Mouse (Mus musculus): ENCODE results near the gene Trove2. TPM values are rescaled to one million over a fixed set of nuclear protein-coding genes. Genes with fewer than 3 reads are reported as not detected.
"Not testable (repeated sequence)": the region's sequence is repeated elsewhere in the genome, so short reads cannot be mapped to it uniquely, and the experiment has no call there.

The Trove2 gene
- polyA plus RNA-seq, 1 experiment from 2014 or later: 34.1 TPM

DNA sequence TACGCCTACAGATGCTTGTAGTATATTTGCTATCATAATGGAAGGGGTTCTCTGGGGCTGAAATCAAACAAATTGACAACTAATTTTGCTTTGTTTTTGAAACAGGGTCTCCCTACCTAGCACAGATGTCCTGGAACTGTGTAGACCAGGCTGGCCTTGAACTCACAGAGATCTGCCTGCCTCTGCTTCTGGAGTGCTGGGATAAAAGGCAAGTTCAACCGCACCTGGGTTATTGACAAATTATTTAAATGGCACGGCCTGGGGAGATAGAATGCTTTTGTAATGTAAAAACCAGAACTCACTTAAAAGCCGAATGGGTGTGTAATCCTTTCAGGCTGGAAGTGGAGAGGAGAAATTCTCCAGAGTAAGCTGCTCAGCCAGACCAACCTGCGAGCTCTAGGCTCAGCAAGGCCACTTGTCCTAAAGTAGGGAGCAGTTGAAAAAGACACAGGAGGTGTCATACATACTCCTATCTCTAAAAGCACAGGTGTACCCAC is 42.9 kb downstream of the Trove2 start:
- H3K27me3 ChIP-seq: no peaks in the 10 kb centered on the region
- H3K9ac ChIP-seq: no peak overlapping the region
- no peaks in the 10 kb centered on the region for H3K36me3 ChIP-seq
- H3K27ac ChIP-seq: no peak overlapping the region
- no peak for ATAC-seq (ENCODE audit: insufficient number of reproducible peaks, insufficient read depth, low FRiP score, low TSS enrichment)
- no peak overlapping the region for H3K4me2 ChIP-seq (replicated peaks)
- no peaks in the 10 kb centered on the region for H3K9me3 ChIP-seq
- H3K4me1 ChIP-seq: no peaks in the 10 kb centered on the region
- WGBS: 83% methylated on average over 5 of the region's 5 CpGs
- H3K4me3 ChIP-seq: no peak overlapping the region

DNA sequence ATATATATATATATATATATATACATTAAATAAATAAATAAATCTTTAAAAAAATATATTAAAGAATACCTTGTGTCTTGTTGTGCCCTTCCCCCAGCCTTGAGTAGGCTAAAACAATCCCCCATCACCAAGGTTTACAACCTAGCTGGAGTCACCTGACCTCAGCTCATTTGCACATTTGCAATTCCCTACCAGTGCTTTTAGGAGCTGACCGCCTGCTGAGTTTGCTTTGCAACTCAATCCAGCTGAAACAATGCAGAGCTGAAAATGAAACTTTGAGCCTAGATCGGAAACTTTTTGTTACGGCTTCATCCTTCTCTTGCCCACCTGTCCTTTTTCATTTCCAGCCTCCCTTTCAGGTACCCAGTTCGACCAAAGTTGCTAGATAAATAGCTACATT is 45.2 kb downstream of the Trove2 start:
- H3K9ac ChIP-seq: no peak overlapping the region
- no peak overlapping the region for H3K4me3 ChIP-seq
- no peak overlapping the region for H3K27ac ChIP-seq
- ATAC-seq (ENCODE audit: insufficient number of reproducible peaks, insufficient read depth, low FRiP score, low TSS enrichment): no peak
- no peaks in the 10 kb centered on the region for H3K36me3 ChIP-seq
- H3K4me2 ChIP-seq (replicated peaks): no peak overlapping the region
- H3K4me1 ChIP-seq: no peaks in the 10 kb centered on the region
- WGBS: 48% methylated on average over 4 of the region's 4 CpGs
- H3K9me3 ChIP-seq: no peaks in the 10 kb centered on the region
- no peaks in the 10 kb centered on the region for H3K27me3 ChIP-seq

DNA sequence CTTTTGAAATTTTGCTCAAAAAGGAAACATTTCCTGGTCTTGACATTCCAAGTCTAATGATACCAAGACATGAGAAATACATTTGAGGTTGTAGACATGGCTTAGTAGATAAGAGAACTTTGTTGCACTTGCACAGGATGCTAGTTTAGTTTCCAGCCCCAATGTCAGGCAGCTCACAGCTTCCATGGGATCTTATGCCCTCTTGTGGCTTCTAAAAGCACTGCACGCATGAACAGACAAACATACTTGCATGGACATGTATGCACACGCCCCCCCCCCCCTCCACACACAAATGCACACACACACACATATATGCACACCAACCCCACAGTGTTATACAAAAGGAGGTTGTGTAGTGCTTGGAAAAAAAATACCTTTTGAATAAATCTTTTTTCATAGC is 46.0 kb downstream of the Trove2 start:
- WGBS: 61% methylated on average over 2 of the region's 2 CpGs
- no peaks in the 10 kb centered on the region for H3K9me3 ChIP-seq

DNA sequence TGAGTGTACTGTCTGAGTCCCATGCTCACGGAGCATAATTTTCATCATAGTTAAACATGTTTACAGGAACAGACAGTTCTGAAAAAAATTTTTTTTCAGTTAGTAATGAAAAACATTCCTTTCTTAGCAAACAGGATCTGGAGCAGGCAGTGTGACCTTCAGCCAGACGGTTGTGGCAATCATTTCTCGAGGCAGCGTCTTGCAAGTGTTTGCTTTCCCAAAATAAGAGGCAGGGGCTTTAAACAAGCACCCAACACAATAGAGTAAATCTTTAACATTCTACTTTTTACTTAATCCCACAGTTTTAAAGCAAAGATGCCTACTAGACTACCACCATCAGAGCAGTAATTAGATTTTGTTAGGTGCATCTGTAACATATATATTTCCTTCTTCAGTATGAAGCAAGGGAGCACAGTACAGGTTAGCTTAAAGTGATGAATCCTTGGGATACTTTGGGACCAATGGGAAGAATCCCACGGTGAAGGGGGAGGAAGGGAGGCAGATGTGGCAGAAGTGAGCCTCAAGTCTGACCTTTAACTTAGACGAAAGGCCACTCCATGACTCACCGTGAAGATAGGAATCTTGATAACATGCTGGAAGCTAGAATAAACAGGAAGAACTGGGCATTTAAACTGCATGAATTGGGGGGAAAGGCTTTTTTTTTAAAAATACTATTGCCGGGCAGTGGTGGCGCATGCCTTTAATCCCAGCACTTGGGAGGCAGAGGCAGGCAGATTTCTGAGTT is 49.0 kb downstream of the Trove2 start:
- no peak overlapping the region for H3K4me3 ChIP-seq
- H3K27me3 ChIP-seq: no peaks in the 10 kb centered on the region
- ATAC-seq (ENCODE audit: insufficient number of reproducible peaks, insufficient read depth, low FRiP score, low TSS enrichment): no peak
- no peak overlapping the region for H3K9ac ChIP-seq
- H3K9me3 ChIP-seq: no peaks in the 10 kb centered on the region
- H3K4me2 ChIP-seq (replicated peaks): no peak overlapping the region
- no peaks in the 10 kb centered on the region for H3K4me1 ChIP-seq
- no peak overlapping the region for H3K27ac ChIP-seq
- no peaks in the 10 kb centered on the region for H3K36me3 ChIP-seq
- 55% methylated on average over 9 of the region's 9 CpGs for WGBS

More for the DNA sequence above, 46.0 kb downstream of the Trove2 start:
- Histone ChIP-seq H3K36me3 (no peaks in the 10 kb centered on the region), H3K27ac (no peak overlapping the region), H3K4me1 (no peaks in the 10 kb centered on the region), H3K4me3 (no peak overlapping the region), H3K9ac (no peak overlapping the region), H3K27me3 (no peaks in the 10 kb centered on the region), H3K4me2 (replicated peaks) (no peak overlapping the region)
- no peak for ATAC-seq (ENCODE audit: insufficient number of reproducible peaks, insufficient read depth, low FRiP score, low TSS enrichment)

DNA sequence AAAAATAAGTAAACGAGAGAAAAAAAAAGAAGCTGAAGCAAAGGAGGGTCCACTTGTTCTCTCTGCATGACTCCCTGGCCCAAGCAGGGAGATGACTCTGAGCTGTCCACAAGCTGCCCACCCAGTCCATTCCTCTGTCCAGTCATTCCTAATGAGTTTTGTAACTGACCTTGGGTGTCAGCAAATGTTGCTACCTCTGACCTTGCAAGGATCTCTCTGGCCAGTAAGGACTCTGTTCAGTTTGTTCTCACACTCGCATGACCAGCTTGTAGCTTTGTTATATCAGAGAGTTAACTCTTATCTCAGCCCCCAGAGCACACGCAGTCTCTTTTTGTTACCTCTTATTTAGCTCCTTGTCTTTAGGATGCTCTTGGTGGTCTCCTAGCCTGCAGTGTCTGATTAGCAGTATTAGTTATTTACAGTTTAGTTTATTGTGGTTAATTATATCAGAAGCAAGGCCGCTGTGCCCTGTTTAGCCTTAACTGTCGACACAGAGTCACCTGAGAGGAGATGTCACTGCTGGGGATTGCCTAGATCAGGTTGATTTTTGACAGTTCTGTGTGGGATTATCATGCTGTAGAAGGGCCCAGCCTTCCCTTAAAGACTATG is 52.3 kb downstream of the Trove2 start:
- H3K4me3 ChIP-seq: no peak overlapping the region
- ATAC-seq (ENCODE audit: insufficient number of reproducible peaks, insufficient read depth, low FRiP score, low TSS enrichment): no peak
- 84% methylated on average over 5 of the region's 5 CpGs for WGBS
- no peak overlapping the region for H3K9ac ChIP-seq
- H3K9me3 ChIP-seq: no peaks in the 10 kb centered on the region
- H3K4me2 ChIP-seq (replicated peaks): no peak overlapping the region
- H3K4me1 ChIP-seq: no peaks in the 10 kb centered on the region
- H3K27me3 ChIP-seq: no peaks in the 10 kb centered on the region
- H3K27ac ChIP-seq: no peak overlapping the region
- no peaks in the 10 kb centered on the region for H3K36me3 ChIP-seq

DNA sequence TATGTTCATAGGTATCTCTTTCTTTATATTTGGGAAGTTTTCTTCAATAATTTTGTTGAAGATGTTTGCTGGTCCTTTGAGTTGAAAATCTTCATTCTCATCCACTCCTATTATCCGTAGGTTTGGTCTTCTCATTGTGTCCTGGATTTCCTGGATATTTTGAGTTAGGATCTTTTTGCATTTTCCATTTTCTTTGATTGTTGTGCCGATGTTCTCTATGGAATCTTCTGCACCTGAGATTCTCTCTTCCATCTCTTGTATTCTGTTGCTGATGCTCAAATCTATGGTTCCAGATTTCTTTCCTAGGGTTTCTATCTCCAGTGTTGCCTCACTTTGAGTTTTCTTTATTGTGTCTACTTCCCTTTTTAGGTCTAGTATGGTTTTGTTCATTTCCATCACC is 60.8 kb downstream of the Trove2 start, which contains the start of gene Glrx2:
Glrx2 (plus strand) TSS at position 301 of the 400 bp plus-strand sequence.
- WGBS: no CpG with 5 or more reads among the region's 2 CpGs
- H3K4me1 ChIP-seq; H3K4me2 ChIP-seq (replicated peaks); H3K27ac ChIP-seq; H3K9me3 ChIP-seq; H3K36me3 ChIP-seq; H3K4me3 ChIP-seq; H3K9ac ChIP-seq; H3K27me3 ChIP-seq; ATAC-seq (ENCODE audit: insufficient number of reproducible peaks, insufficient read depth, low FRiP score, low TSS enrichment): not testable (repeated sequence)

DNA sequence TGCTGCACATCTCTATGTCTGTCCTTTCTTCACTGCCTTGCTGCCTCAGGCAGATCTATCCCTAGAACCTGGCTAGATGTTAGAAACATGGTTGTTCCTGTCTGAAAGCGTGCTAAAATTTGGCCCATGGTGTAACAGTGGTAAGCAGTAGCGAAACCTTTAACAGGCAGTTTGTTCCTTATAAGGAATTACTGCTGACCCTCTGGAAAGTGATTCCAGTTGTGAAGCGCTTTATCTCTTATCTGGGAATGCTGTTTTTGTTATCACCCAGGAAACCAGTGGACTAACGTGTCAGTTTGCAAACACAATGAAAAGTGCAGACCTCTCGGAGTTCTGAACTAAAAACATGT is 66.3 kb downstream of the Trove2 start:
- no peaks in the 10 kb centered on the region for H3K36me3 ChIP-seq
- no peaks in the 10 kb centered on the region for H3K27me3 ChIP-seq
- WGBS: 74% methylated on average over 5 of the region's 5 CpGs

DNA sequence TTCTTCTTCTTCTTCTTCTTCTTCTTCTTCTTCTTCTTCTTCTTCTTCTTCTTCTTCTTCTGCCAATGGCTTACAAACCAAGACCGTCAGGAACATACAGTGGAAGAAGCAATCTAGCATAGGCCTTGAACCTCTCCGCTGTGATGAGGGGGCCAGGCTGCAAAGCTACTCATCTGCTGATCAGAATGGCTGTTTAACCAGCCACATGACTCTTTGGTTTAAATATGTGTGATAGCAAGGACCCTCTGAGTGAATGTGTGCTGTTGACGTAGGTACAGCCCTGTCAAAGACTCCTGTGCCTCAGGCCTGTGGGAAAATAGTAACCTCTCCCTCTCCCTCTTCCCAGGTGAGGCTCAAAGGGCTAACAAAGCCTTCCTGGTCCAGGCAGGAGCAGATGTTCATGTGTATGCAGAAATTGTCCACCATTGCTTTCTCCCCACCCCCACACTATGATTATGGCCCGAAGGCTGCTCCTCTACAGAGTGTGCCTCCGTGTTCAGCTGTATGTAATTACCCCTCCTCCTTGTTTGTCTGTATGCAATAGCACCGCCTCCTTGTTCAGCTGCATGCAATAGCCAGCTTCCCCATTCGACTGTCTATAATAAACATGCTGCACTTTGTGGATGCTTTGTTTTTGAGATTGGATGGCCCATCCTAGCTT is 66.8 kb downstream of the Trove2 start:
- no peak overlapping the region for H3K9ac ChIP-seq
- H3K4me1 ChIP-seq: 0 out of 2 replicates have a peak, but pooled peaks cover 5% of the 10 kb centered on the region
- H3K4me3 ChIP-seq: no peak overlapping the region
- H3K27me3 ChIP-seq: no peaks in the 10 kb centered on the region
- WGBS: 54% methylated on average over 7 of the region's 7 CpGs
- H3K27ac ChIP-seq: no peak overlapping the region
- no peaks in the 10 kb centered on the region for H3K36me3 ChIP-seq
- no peaks in the 10 kb centered on the region for H3K9me3 ChIP-seq
- peak; percentile 72; the same call in 1 of the 2 replicates for ATAC-seq (ENCODE audit: insufficient number of reproducible peaks, insufficient read depth, low FRiP score, low TSS enrichment)
- no peak overlapping the region for H3K4me2 ChIP-seq (replicated peaks)

More for the DNA sequence above, 66.3 kb downstream of the Trove2 start:
- H3K4me1 ChIP-seq: 0 out of 2 replicates have a peak, but pooled peaks cover 5% of the 10 kb centered on the region
- no peak overlapping the region for H3K9ac ChIP-seq
- no peak overlapping the region for H3K4me3 ChIP-seq
- H3K27ac ChIP-seq: no peak overlapping the region
- no peak overlapping the region for H3K4me2 ChIP-seq (replicated peaks)
- no peak for ATAC-seq (ENCODE audit: insufficient number of reproducible peaks, insufficient read depth, low FRiP score, low TSS enrichment)
- no peaks in the 10 kb centered on the region for H3K9me3 ChIP-seq

DNA sequence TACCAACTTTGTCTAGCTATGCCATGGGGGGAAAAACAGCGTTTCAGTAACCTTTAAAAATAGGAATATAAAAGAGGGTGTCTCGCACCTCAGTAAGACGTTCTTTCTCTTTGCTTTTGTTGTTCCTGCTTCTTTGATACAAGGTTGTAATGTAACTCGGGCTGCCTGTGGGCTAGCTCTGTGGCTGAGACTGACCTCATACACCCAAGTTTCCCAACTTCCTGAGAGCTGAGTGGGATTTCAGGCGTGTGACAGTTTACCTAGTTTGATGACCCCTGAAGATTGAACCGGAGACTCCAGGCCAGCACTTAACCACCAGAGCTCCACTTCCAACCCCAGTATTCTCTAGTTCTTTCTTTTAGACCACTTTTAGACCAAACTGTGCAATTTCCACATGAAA is 68.5 kb downstream of the Trove2 start:
- no peaks in the 10 kb centered on the region for H3K36me3 ChIP-seq
- no peaks in the 10 kb centered on the region for H3K9me3 ChIP-seq
- H3K4me3 ChIP-seq: no peak overlapping the region
- H3K27ac ChIP-seq: no peak overlapping the region
- no peak for ATAC-seq (ENCODE audit: insufficient number of reproducible peaks, insufficient read depth, low FRiP score, low TSS enrichment)
- H3K27me3 ChIP-seq: no peaks in the 10 kb centered on the region
- no peak overlapping the region for H3K4me2 ChIP-seq (replicated peaks)
- WGBS: 81% methylated on average over 6 of the region's 6 CpGs
- H3K9ac ChIP-seq: no peak overlapping the region
- H3K4me1 ChIP-seq: 0 out of 2 replicates have a peak, but pooled peaks cover 5% of the 10 kb centered on the region

DNA sequence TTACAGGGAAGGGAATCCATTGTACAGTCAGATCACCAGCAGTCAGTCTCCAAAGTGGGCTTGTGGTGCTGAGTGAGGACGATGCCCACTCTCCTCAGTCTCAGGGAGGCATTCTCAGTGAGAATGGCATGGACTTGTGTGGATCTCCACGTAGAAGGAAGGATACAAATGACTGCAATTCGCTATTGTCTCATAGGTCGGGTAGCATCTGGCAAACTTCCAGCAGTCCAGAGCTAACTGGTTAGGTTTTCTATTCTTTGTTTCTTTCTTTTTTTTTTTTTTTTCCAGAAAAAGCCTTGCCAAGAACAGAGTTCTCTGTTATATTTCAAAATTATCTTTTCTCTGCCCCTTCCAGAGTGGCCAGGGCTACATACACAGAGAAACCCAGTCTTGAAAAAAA is 69.9 kb downstream of the Trove2 start:
- no peak overlapping the region for H3K9ac ChIP-seq
- no peak for ATAC-seq (ENCODE audit: insufficient number of reproducible peaks, insufficient read depth, low FRiP score, low TSS enrichment)
- no peaks in the 10 kb centered on the region for H3K36me3 ChIP-seq
- no peaks in the 10 kb centered on the region for H3K27me3 ChIP-seq
- H3K9me3 ChIP-seq: no peaks in the 10 kb centered on the region
- H3K27ac ChIP-seq: no peak overlapping the region
- H3K4me1 ChIP-seq: 0 out of 2 replicates have a peak, but pooled peaks cover 5% of the 10 kb centered on the region
- WGBS: 70% methylated on average over 4 of the region's 4 CpGs
- H3K4me3 ChIP-seq: no peak overlapping the region
- H3K4me2 ChIP-seq (replicated peaks): no peak overlapping the region

DNA sequence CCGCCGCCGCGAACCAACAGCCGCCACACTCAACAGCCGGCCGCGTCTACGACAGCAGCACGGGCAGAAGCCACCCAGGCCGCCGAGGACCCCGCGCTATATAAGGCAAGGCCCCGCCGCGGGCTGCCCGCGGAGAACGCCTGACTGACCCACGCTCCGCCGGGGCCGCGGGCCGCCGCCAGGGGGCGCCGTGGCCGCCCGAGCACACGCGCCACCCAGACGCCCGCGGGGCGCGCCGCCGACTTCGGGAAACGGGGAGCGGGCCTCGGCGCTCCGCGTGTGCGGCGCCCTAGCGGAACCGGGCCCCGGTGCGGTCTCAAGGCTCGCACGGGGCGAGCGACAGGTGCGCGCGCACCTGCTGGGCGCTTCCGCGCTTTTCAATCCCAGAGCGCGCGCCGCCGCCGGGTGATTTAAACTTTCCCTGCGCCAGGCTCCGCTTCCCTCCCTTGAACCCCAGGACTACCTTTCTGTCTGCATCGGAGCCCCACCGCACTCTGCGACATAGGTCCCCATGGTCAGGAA is 74.1 kb downstream of the Trove2 start, which contains the start of gene Cdc73:
Cdc73 (minus strand) TSS at position 153 of the 522 bp plus-strand sequence.
- WGBS: under 1% methylated on average over 71 of the region's 74 CpGs
- H3K27me3 ChIP-seq: no peaks in the 10 kb centered on the region
- ATAC-seq (ENCODE audit: insufficient number of reproducible peaks, insufficient read depth, low FRiP score, low TSS enrichment): peak; percentile 99

More for the DNA sequence above, 74.1 kb downstream of the Trove2 start, which contains the start of gene Cdc73:
- Histone ChIP-seq H3K9me3 (no peaks in the 10 kb centered on the region), H3K4me1 (peaks cover 7% of the 10 kb centered on the region; the same call in 1 of the 2 replicates), H3K27ac (peak within 1 kb of the TSS; percentile 89), H3K36me3 (no peaks in the 10 kb centered on the region), H3K9ac (peak within 1 kb of the TSS; percentile 91), H3K4me3 (peak within 1 kb of the TSS; percentile 77), H3K4me2 (replicated peaks) (peak within 1 kb of the TSS; percentile 73)
